Mouse (Mus musculus) urinary bladder, postnatal 25 days (tissue): ENCODE measurements around the gene Nid2.

Source experiments
- DNase-seq: peaks from one replicate; pipeline ENCODE4 v3.0.0; 2022; ENCODE audit warnings: low spot score

Nid2 gene

DNA sequence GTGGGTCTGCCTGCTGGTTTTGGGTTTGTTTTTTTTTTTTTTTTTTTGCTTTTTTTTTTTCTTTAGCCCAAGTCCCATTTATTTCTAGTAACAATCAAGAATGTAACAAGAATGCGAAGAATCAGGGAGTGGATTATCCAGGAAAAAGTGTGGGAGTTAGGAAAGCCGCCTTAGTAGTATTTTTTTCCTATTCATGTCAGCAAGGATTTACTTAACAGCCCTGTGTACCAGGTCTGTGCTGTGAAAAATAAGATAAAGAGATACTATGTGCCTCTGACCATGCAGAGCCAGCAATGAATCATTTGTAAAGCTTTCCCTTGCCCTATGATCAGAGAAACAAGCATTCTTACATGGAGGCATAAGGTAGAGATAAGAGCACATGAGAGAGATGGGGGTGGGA lies 4.8 kb upstream of the Nid2 start:
- no peak for DNase-seq

DNA sequence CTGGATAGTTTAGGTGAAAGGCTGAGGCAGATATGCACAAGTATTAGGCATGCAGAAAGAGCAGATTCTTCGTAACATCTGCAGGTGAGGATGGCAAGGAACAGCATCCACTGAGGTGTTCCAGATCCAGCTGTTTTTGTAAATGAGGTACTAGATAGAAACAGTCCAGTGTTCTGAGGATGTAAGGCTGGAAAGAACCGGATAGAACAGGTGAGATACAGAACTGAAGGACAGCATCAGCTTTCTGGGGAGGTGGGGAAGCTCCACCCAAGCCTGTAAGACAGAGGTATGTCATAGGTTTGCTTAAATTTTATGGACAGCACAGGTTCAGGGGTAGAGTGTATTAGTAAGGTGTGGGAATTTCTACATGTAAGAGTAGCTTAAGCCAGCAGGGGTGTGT lies 4.3 kb upstream of the Nid2 start:
- DNase-seq: no peak

DNA sequence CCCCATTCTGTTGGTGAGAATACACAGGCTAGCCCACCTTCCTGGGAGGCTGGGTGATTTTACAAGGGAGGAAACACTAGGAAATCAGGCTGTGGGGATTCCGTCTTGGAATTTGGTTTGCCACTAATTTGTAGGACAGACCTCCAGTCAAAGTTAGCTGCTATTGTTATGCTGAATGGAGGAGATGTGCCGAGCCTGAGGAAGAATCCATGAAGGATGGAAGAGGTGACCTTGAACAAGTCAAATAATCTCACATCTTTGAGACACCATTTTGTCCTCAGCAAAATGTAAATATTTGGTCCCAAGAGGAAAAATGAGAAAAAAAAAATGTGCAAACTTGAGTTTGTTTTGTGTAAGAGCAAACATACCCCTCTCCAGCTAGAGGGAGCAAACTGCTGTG lies 1.3 kb upstream of the Nid2 start:
- no peak for DNase-seq

DNA sequence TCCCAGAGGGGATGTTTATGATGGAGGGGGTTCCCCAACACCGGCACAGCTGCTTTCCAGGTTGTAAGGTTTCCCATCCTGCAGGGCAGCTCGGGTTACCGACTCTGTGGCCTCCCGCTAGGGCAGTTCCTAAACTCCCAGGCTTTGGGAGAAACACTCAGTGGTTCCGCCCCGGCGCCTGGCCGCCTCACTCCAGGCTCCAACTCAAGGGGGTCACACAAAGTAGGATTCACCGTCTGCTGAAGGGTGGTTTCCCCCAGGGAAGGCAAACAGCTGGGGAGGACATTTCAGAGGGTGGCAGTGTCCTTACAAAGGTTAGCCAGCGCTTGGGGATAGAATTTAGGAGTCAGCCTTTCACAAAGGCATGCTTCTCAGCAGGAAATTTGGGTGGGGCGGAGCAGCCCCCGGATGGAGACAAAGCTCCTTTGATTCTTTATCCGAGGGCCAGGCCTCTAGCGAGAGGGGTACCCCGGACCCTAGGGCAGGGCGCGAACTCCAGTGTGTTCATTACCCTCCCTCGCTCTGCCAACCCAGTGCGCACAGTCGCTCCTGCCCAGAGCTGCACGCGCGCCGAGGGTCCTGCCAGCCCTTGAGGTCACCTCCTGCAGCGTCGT lies 547 bp upstream of the Nid2 start:
- no peak for DNase-seq

DNA sequence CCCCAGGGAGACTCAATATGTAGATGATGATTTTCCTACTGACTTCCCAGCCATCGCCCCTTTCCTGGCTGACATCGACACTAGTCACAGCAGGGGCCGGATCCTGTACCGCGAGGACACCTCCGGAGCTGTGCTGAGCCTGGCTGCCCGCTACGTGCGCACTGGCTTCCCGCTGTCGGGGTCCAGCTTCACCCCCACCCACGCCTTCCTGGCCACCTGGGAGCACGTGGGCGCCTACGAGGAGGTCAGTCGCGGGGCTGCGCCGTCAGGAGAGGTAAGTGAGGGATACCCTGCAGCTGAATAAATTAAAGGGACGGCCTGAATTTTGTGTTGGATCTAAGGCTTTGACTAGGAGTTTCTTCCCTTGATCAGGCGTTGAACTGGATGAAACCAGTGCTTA lies 1.2 kb downstream of the Nid2 start:
- DNase-seq: no peak

DNA sequence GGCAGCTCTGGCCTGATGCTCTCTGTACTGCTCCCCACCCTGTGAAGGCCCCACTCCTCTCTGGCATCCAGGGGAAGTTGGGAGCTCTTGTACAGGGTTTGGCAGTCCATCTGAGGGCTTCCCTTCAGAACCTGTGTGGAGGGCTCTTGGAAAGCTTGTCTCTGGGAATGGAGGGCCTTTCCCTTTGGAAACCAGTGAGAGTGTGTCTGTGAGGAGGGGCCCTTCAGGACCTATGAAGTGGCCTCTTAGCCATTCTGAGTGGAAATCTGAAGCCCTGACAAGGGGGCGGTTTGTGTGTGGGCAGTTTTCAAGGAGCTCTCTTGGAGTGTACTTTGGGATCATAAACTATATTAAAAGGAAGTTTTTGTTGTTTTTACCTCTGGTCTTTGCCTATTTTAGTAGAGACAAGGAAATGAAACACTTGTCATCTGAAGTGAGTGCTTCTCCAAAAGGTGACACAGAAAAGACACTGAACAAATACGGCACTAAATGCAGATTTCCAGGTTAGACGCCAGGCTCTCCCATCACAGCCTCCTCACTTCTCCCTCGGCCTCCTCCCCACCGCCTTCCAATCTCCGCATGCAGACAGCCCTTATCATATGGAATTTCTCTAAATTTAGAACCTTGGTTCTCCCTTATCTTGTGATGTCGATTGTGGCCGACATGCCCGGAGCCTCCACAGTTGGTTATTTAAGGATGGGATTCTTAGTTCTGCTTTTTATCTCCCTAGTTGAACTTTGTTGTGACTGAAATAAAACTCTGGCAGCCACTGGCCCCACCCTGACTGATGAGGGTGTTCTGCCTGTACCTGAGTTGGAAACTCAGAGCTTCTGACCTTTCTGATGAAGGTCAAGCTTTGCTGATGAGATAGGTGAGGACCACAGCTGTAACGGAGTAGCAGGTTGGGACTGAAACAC lies 8.5 kb downstream of the Nid2 start:
- DNase-seq: no peak

DNA sequence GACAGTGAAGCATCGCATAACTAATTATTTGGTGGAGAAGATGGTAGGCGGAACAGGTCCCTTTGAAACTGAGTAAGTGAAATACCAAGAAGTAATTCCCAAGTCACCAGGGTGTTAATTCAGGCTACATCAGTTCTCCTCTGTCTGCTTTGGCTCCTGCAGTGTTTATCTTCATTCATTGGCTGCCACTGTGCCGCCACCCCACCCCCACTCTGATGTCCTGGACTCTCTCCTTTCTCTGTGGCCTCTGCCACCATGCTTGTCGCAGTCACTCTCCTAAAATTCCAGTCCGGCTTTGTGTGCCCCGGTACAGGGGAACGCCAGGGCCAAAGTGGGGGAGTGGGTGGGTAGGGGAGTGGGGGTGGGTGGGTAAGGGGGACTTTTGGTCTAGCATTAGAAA lies 9.7 kb downstream of the Nid2 start:
- DNase-seq: no peak

DNA sequence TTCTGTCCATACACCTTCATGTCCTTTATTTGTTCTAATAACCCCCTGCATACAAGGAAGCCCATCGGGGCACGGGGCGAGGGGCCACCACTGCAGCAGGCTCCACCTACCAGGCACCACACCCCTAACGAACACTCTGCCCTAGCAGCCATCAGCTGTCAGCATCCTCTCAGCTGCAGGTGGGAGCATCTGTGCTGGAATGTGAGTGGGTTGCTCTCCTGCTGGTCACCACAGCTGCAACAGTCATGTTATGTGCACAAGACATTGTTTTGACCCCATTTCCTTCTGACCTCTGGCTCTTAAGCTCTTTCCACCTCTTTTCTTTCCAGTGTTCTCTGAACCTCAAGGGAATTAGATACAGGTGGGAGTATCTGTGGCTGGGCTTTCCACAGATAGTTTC lies 10.9 kb downstream of the Nid2 start:
- DNase-seq: no peak

DNA sequence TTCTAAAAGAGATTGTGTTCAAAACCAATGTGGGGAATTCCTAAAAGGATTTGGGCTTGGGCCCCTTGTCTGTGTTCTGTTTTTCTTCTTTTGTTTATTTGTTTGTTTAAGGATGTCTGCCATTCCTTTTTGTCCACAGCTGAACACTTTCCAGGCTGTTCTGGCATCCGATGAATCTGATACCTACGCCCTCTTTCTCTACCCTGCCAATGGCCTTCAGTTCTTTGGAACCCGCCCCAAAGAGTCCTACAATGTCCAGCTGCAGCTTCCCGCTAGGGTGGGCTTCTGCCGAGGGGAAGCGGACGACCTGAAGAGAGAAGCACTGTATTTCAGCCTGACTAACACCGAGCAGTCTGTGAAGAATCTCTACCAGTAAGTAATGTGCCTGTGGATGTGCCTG lies 12.5 kb downstream of the Nid2 start:
- no peak for DNase-seq

DNA sequence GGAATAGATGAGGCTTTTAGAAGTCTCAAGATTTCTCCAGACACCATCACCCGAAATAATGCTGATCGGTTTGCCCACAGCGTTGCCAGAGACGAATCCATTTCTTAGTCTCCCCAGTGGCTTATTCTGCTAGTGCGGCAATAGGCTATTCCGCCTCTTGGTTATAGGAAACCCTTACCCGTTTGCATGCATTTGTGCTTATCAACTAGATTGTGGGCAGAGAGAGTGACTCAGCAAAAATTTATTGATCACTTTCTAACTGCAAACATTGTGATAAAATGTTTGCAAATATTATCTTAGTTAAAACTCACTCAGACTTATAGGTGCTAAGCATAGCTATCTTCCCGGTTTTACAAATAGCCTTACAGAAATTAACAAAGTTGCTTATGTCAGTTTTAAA lies 13.3 kb downstream of the Nid2 start:
- no peak for DNase-seq

DNA sequence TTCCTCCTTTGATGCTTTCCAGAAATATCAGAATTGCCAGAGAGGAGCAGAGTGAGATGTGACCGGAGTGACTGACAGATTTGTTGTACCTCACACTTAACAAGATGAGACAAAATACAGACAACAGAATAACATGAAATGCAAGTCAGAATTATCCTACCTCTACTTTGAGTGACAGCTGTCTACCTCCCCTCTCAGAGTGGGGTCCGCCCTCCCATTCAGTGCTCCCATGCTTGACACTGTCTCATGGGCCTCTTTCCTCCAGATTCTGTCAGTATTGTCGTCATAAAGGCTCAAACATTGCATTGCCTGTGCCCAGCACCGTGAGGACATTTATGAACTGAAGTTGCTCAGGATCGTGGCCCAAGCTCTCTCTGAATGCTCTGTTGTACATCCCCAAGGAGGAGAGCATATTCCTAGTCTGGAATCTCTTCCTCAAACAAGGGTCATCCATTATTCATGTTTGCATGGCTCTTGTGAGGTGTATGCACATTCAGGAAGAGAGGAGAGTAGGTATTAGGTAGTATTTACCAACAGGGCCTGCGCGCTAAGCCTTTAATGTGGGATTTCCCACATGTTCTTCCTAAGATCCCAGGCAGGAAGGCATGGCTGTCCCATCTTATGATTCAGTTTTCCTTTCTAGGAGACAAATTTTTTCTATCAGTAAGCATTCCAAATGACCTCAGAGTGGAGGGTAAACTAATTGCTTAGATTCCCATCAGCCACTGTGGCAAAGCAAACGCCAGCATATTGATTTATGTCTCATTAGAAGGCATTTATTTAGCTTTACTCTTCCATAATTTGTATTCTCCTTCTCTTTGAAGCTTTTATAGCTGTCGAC lies 14.7 kb downstream of the Nid2 start:
- no peak for DNase-seq

DNA sequence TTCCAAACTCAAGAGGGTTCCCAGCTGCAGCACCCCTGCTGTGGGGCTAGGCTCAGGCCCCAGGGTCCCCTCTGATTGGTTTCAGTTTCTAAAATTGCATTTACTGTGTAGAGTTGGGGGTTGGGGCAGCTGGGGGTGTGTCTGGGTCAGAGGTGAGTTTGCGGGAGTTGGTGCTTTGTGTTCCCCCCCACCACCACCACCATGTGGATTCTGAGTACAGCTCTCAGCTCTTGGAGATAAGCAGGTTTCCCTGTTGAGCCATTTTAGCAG lies 15.2 kb downstream of the Nid2 start:
- DNase-seq: no peak

DNA sequence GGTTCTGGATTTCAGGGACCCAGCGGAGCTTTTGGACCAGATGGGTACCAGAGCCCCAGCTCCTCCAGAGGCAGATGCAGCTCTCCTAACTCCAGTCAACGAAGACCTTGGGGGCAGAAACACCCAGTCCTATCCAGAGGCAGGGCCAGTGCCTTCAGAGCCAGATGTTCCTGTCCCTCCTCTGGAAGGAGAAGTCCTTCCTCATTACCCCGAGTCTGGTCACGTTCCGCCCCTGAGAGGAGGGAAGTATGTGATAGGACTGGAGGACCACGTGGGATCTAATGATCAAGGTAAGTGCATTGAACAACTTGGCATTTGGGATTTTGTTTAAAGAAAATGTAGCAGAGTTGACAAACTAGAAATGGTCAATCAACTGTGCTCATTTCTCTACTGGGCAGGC lies 17.6 kb downstream of the Nid2 start:
- no peak for DNase-seq

DNA sequence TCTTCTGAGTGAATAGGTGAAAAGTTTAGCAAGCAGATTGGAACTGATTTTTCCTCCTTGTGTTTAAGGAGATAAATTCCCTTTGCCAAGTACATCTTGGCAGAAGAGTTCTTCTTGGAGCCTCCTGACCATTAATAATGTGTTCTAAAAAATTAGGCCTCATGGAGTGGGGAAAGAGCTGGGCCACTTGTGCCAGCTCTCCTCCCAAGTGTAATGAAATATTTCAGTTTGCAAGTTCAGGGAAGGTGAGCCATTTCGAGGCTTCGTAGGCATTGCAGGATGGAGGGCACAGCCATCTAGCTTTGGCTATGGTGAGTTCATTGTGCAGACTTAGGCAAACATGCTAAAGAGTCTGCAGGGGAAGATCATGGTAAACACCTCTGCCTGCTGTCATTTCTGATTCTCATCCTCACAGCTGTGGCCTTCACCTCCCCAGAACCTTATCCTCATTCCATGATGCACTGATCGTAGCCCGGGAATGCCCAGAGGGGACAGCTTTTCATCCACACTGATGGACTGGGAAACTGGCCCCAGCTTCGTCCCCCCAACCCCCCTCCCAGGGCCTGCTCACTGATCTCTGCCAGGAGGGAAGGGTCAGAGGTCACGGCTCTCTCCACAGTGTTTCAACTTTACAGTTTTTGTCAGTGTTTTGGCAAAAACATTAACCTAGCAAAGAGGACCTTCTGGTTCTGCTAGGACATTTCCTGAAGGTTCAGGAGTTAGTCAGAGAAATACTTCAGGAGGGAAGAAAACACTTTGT lies 18.6 kb downstream of the Nid2 start:
- no peak for DNase-seq

DNA sequence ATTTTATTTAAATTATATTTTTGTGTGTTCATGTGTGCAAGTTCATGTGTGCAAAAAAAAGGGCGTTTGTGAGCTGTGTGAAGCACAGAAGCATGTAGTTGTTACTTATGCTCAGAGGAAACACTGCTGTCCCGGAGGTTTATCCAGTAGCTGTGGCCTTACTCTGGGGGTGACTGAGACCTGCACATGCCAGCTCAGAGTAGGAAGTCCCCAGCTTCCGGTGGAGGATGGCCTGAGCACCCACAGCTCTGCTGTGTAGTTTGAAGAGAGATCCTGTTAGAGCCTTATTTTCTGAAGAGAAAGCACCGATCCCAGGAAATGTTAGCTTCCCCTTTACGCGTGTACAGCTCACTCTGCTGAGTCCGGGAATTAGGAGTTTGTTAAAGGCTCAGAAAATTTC lies 20.1 kb downstream of the Nid2 start:
- DNase-seq: no peak

DNA sequence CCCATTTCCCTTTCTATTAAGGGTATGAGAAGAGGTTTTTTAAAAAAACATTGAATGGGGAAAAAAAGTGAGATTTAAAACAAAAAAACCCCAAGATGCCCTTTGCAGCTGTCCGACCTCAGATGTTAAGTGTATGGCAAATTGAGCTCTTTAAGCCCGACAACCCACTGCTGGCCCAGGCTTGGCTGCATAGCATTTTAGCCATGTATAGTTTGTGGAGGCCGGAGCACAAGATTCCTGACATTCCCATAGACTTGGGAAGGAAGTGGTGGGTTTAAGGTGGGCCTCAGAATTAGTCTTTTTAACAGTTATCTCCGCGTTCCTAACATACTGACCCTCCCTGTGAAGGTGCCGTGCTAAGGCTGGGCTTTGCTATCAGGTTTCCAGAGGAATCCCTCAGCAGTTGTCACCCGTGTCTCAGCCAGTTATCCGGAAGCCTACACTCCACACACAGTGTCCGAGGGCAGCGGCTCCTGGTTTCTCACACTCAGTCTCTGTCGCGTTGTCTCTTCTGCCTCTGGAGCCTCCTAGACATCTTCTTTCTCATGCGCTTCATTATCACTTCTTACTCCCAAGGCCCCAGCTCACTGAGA lies 23.1 kb downstream of the Nid2 start:
- no peak for DNase-seq

DNA sequence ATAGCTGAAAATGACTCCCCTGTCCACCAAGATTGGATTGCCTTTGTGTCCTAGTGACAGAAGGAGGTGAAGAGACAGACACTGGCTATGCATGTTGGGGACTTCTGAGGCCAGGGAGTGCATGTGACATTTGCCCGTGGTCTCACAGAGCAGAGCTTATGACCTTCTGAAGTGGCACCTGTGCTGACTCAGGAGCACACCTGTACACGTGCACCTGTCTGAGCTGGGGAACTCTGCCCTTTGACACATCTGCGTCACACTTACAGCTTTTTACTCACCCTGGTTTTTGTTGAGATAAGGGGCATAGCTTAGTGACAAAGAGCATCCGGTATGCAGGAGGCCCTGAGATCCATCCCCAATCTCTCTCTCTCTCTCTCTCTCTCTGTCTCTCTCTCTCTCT lies 24.4 kb downstream of the Nid2 start:
- no peak for DNase-seq

DNA sequence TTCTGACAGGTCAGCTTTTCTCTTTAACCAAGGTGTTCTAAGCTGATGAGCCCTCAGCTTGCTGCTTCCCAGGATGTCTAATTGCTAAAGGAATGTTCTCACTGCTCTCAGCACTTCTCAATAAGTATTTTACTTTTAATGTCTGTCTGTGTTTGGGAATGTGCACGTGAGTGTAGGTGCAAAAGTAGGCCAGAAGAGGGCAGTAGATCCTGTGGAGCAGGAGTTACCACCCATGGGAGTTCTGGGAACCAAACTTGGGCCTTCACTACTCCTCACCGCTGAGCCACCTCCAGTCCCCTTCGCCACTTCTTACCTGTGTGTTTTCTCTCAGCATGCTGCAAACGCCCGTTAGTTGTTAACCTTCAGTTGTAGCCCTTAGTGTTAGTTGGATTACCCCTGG lies 25.1 kb downstream of the Nid2 start:
- no peak for DNase-seq

DNA sequence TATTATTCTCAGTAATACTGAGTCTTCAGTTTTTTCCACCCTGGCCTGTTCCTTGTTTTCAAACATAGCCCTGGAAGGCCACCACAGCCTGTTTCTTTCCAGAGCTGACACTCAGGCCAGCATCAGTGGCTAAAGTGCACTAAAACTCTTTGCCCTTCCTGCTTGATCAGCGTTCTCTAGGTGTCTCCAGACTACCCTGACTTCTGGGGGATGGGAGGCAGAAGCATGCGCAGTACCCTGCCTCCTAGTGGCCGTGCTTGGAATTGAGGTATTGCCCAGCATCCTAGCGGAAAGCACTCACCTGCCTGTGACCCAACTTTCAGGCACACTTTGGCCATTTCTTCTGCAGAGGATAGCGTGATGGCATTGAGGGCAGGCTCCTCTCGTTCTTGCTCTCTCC lies 25.8 kb downstream of the Nid2 start:
- DNase-seq: peak; percentile 62

DNA sequence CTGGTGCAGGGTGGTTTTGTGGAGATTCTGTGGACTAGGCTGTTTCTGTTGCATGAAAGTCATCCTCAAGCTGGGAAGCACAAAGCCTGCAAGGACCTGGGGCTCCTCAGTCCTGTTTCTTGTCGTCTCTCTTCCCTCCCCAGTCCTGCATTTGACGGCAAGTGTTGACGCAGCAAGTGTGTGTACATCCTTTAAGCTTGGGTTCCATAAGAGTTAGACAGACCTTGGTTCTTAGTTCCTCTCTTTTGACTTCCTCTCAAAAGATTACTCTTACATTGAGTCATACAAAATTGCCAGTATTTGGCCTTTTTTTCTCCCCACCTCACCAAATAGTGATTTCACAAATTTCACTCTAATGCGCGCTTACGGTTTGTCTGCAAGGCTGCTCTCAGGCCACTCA lies 26.3 kb downstream of the Nid2 start:
- DNase-seq: no peak

DNA sequence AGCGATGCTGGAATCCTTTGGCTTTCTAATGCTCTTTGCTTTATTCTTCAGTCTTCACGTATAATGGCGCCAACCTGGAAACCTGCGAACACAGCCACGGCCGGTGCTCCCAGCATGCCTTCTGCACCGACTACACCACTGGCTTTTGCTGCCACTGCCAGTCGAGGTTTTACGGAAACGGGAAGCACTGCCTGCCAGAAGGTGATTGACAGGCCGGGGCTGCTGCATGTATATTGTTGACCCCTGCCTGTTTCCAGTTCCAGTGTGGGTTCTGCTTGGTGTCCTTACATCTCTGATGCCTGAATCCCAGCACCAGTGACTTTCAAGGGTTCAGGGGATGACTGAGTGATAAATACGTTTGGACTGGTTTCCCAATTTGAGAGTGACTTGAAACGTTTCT lies 26.9 kb downstream of the Nid2 start:
- no peak for DNase-seq
